Mouse (Mus musculus) lung, embryonic 14.5 days (tissue): ENCODE results near the gene Ucp3. TPM values are rescaled to one million over a fixed set of nuclear protein-coding genes. Genes with fewer than 3 reads are reported as not detected.

ENCODE experiments used
- ATAC-seq: fragments of 200-750 bp; cut with Nextera tagmentation; 2 replicates; pipeline ENCODE4 v1.8.0; 2017; ENCODE audit warnings: mild to moderate bottlenecking, moderate TSS enrichment, moderate library complexity; ENCODE audit not compliant: insufficient read depth
- DNase-seq: peaks from one replicate; pipeline ENCODE4 v3.0.0-alpha.2; 2015
- H3K27ac ChIP-seq: fragments of 300-500 bp; sonication (generic); 2 replicates; pipeline ENCODE4 v1.5.1; 2014; ENCODE audit warnings: low read depth, mild to moderate bottlenecking, moderate library complexity
- H3K27me3 ChIP-seq: fragments of 300-500 bp; sonication (generic); 2 replicates; pipeline ENCODE4 v1.6.1; 2014; ENCODE audit warnings: low read length, control low read depth; ENCODE audit not compliant: insufficient read depth
- H3K36me3 ChIP-seq: fragments of 300-500 bp; sonication (generic); 2 replicates; pipeline ENCODE4 v1.6.1; 2014; ENCODE audit warnings: control low read depth; ENCODE audit not compliant: insufficient read depth
- H3K4me1 ChIP-seq: fragments of 300-500 bp; sonication (generic); 2 replicates; pipeline ENCODE4 v1.6.1; 2014; ENCODE audit warnings: antibody characterized with exemption, control low read depth; ENCODE audit not compliant: insufficient read depth
- H3K4me2 ChIP-seq: fragments of 300-500 bp; sonication (generic); 2 replicates; pipeline ENCODE4 v1.6.1; 2014; ENCODE audit warnings: mild to moderate bottlenecking
- H3K4me3 ChIP-seq: fragments of 300-500 bp; sonication (generic); 2 replicates; pipeline ENCODE4 v1.5.1; 2014; ENCODE audit warnings: low read depth, low read length
- H3K9ac ChIP-seq: fragments of 300-500 bp; sonication (generic); 2 replicates; pipeline ENCODE4 v1.6.1; 2014
- H3K9me3 ChIP-seq: fragments of 300-500 bp; sonication (generic); 2 replicates; pipeline ENCODE4 v1.6.1; 2016; ENCODE audit warnings: low read depth, low read length, control low read depth
- CTCF ChIP-seq: IDR thresholded peaks from 2 replicates; pipeline ENCODE4 v1.5.1; 2016; ENCODE audit warnings: antibody characterized with exemption, low read depth
- WGBS: fragments of 180-500 bp; shearing (Covaris S2); extraction: QIAGEN DNeasy Blood & Tissue Kit; methylation state at CpG from one replicate; pipeline ENCODE4 v1.1.7; 2014; 5-methylcytosine and 5-hydroxymethylcytosine counted together
- polyA plus RNA-seq: library from polyadenylated mRNA; unstranded; fragments of >200 nt; fragmentation: Nextera tagmentation; extraction: Ambion mirVana; gene quantifications from 2 replicates; pipeline ENCODE4 v1.2.1, GENCODE M21; 2014

Gene Ucp3
- polyA plus RNA-seq, 1 experiment from 2014 or later = not detected

GRCm38 (mm10) chr7:100464248-100464647, 8.5 kb upstream of the Ucp3 start:
- H3K9me3 ChIP-seq = no peaks in the 10 kb centered on the region
- 83% methylated on average over 7 of the region's 7 CpGs for whole genome bisulfite sequencing
- no peak for ATAC-seq
- H3K27me3 ChIP-seq = no peaks in the 10 kb centered on the region
- no peak overlapping the region for H3K4me3 ChIP-seq
- peaks cover 47% of the 10 kb centered on the region for H3K36me3 ChIP-seq
- H3K27ac ChIP-seq = no peak overlapping the region
- no peaks in the 10 kb centered on the region; the same call in 1 of the 2 replicates for H3K4me1 ChIP-seq
- no peak for DNase-seq
- H3K4me2 ChIP-seq = no peak overlapping the region
- no peak for TF ChIP-seq CTCF
- no peak overlapping the region for H3K9ac ChIP-seq

- no peaks in the 10 kb centered on the region for H3K9me3 ChIP-seq
- no peaks in the 10 kb centered on the region; the same call in 1 of the 2 replicates for H3K4me1 ChIP-seq
- peak overlapping the region; percentile 35; the same call in 1 of the 2 replicates for H3K4me2 ChIP-seq
- no peak overlapping the region; the same call in 1 of the 2 replicates for H3K4me3 ChIP-seq
- DNase-seq (no peak), ATAC-seq (0 out of 2 replicates have a peak, but pooled peaks have one; percentile 11)
- H3K27ac ChIP-seq = peak overlapping the region; percentile 77
- no peaks in the 10 kb centered on the region for H3K27me3 ChIP-seq
- H3K36me3 ChIP-seq = peaks cover 43% of the 10 kb centered on the region
- no peak for TF ChIP-seq CTCF
- 56% methylated on average over 4 of the region's 4 CpGs for WGBS
- H3K9ac ChIP-seq = peak overlapping the region; percentile 7
Observed at GRCm38 (mm10) chr7:100465248-100465647, 7.5 kb upstream of the Ucp3 start.

- Histone ChIP-seq H3K27ac (peak overlapping the region; percentile 77), H3K27me3 (no peaks in the 10 kb centered on the region), H3K4me3 (peak overlapping the region; percentile 6; the same call in 1 of the 2 replicates), H3K4me1 (no peaks in the 10 kb centered on the region; the same call in 1 of the 2 replicates), H3K4me2 (peak overlapping the region; percentile 35; the same call in 1 of the 2 replicates), H3K36me3 (peaks cover 39% of the 10 kb centered on the region), H3K9me3 (no peaks in the 10 kb centered on the region), H3K9ac (peak overlapping the region; percentile 28; the same call in 1 of the 2 replicates)
- 35% methylated on average over 5 of the region's 5 CpGs for WGBS
- DNase-seq = peak; percentile 50
- no peak for TF ChIP-seq CTCF
- peak; percentile 52; the same call in 1 of the 2 replicates for ATAC-seq
Observed at GRCm38 (mm10) chr7:100465656-100466309, 7.0 kb upstream of the Ucp3 start.

GRCm38 (mm10) chr7:100466781-100467510, 5.8 kb upstream of the Ucp3 start:
- ATAC-seq = peak; percentile 81
- H3K4me2 ChIP-seq = no peak overlapping the region; the same call in 1 of the 2 replicates
- H3K27ac ChIP-seq = peak overlapping the region; percentile 77; the same call in 1 of the 2 replicates
- H3K36me3 ChIP-seq = peaks cover 34% of the 10 kb centered on the region
- no peaks in the 10 kb centered on the region for H3K9me3 ChIP-seq
- DNase-seq = no peak
- 76% methylated on average over 11 of the region's 11 CpGs for WGBS
- no peaks in the 10 kb centered on the region for H3K27me3 ChIP-seq
- no peak overlapping the region for H3K9ac ChIP-seq
- no peaks in the 10 kb centered on the region; the same call in 1 of the 2 replicates for H3K4me1 ChIP-seq
- H3K4me3 ChIP-seq = peak overlapping the region; percentile 12; the same call in 1 of the 2 replicates
- no peak for TF ChIP-seq CTCF

- Histone ChIP-seq H3K9ac (no peak overlapping the region), H3K4me2 (no peak overlapping the region), H3K36me3 (peaks cover 31% of the 10 kb centered on the region), H3K27me3 (no peaks in the 10 kb centered on the region), H3K9me3 (no peaks in the 10 kb centered on the region), H3K4me1 (no peaks in the 10 kb centered on the region; the same call in 1 of the 2 replicates), H3K4me3 (no peak overlapping the region), H3K27ac (no peak overlapping the region)
- TF ChIP-seq CTCF = no peak
- DNase-seq (no peak), ATAC-seq (no peak)
- 83% methylated on average over 6 of the region's 6 CpGs for WGBS
Observed at GRCm38 (mm10) chr7:100468761-100469160, 4.0 kb upstream of the Ucp3 start.

GRCm38 (mm10) chr7:100469502-100469901, 3.3 kb upstream of the Ucp3 start:
- Histone ChIP-seq H3K9ac (no peak overlapping the region), H3K27ac (no peak overlapping the region), H3K27me3 (no peaks in the 10 kb centered on the region), H3K4me3 (no peak overlapping the region), H3K4me1 (no peaks in the 10 kb centered on the region; the same call in 1 of the 2 replicates), H3K4me2 (no peak overlapping the region), H3K36me3 (peaks cover 26% of the 10 kb centered on the region), H3K9me3 (no peaks in the 10 kb centered on the region)
- 96% methylated on average over 1 of the region's 1 CpGs for WGBS
- TF ChIP-seq CTCF = no peak
- DNase-seq = no peak
- no peak for ATAC-seq
